Mouse (Mus musculus) right cerebral cortex, adult 18-20 months (tissue): ENCODE results near the gene Kif26a.

Experiments used
- DNase-seq: peaks from one replicate; pipeline ENCODE4 v3.0.0; 2022; ENCODE audit warnings: mixed read lengths

The Kif26a gene

GRCm38 (mm10) chr12:112145875-112146651, at the start of gene Kif26a:
Gene Kif26a (plus strand): TSS chr12:112146208.
- DNase-seq, result peak; percentile 49

GRCm38 (mm10) chr12:112096733-112097117, 49.3 kb upstream of the Kif26a start:
- no peak for DNase-seq

GRCm38 (mm10) chr12:112100106-112100505, 45.9 kb upstream of the Kif26a start:
- no peak for DNase-seq

GRCm38 (mm10) chr12:112101045-112101444, 45.0 kb upstream of the Kif26a start:
- no peak for DNase-seq

- DNase-seq, result no peak
These were observed 42.8 kb upstream of the Kif26a start for GRCm38 (mm10) chr12:112103179-112103578.

GRCm38 (mm10) chr12:112104890-112105289, 41.1 kb upstream of the Kif26a start:
- DNase-seq, result peak; percentile 30

- no peak for DNase-seq
These were observed 39.5 kb upstream of the Kif26a start, which contains the start of gene Aspg for GRCm38 (mm10) chr12:112106541-112106971. Gene Aspg (plus strand): TSS chr12:112106679.

GRCm38 (mm10) chr12:112107685-112108084, 38.3 kb upstream of the Kif26a start:
- no peak for DNase-seq

GRCm38 (mm10) chr12:112108696-112109445, 37.1 kb upstream of the Kif26a start:
- DNase-seq, result no peak

GRCm38 (mm10) chr12:112109701-112110100, 36.3 kb upstream of the Kif26a start:
- DNase-seq, result no peak

GRCm38 (mm10) chr12:112111323-112111722, 34.7 kb upstream of the Kif26a start:
- DNase-seq, result no peak

GRCm38 (mm10) chr12:112112235-112112634, 33.8 kb upstream of the Kif26a start:
- no peak for DNase-seq

GRCm38 (mm10) chr12:112112686-112113396, 33.2 kb upstream of the Kif26a start:
- no peak for DNase-seq

GRCm38 (mm10) chr12:112113710-112114109, 32.3 kb upstream of the Kif26a start:
- peak; percentile 76 for DNase-seq

GRCm38 (mm10) chr12:112117006-112117405, 29.0 kb upstream of the Kif26a start:
- peak; percentile 41 for DNase-seq

- peak; percentile 89 for DNase-seq
These were observed 28.4 kb upstream of the Kif26a start for GRCm38 (mm10) chr12:112117649-112118048.

GRCm38 (mm10) chr12:112121188-112121587, 24.8 kb upstream of the Kif26a start:
- no peak for DNase-seq

GRCm38 (mm10) chr12:112125903-112126302, 20.1 kb upstream of the Kif26a start:
- no peak for DNase-seq

- DNase-seq, result no peak
These were observed 18.9 kb upstream of the Kif26a start for GRCm38 (mm10) chr12:112126931-112127635.

GRCm38 (mm10) chr12:112128526-112128925, 17.5 kb upstream of the Kif26a start:
- no peak for DNase-seq

- no peak for DNase-seq
These were observed 16.6 kb upstream of the Kif26a start for GRCm38 (mm10) chr12:112129300-112129856.

- DNase-seq, result peak; percentile 17
These were observed 15.7 kb upstream of the Kif26a start for GRCm38 (mm10) chr12:112130161-112130860.
